Mouse (Mus musculus) hindbrain, embryonic 12.5 days (tissue): ENCODE data around the gene Speer4f1. TPM values are rescaled to one million over a fixed set of nuclear protein-coding genes. Genes with fewer than 3 reads are reported as not detected.

Experiments
- ATAC-seq: fragments of 200-750 bp; cut with Nextera tagmentation; 2 replicates; pipeline ENCODE4 v1.8.0; 2017; ENCODE audit warnings: moderate TSS enrichment; ENCODE audit not compliant: low FRiP score
- H3K27ac ChIP-seq: fragments of 300-500 bp; sonication (generic); 2 replicates; pipeline ENCODE4 v1.5.1; 2016; ENCODE audit warnings: mild to moderate bottlenecking
- H3K27me3 ChIP-seq: fragments of 300-500 bp; sonication (generic); 2 replicates; pipeline ENCODE4 v1.6.1; 2016; ENCODE audit warnings: mild to moderate bottlenecking
- H3K36me3 ChIP-seq: fragments of 300-500 bp; sonication (generic); 2 replicates; pipeline ENCODE4 v1.6.1; 2016; ENCODE audit warnings: mild to moderate bottlenecking
- H3K4me1 ChIP-seq: fragments of 300-500 bp; sonication (generic); 2 replicates; pipeline ENCODE4 v1.6.1; 2016
- H3K4me2 ChIP-seq: fragments of 300-500 bp; sonication (generic); replicated peaks from 2 replicates; pipeline ENCODE4 v1.6.1; 2016; ENCODE audit warnings: mild to moderate bottlenecking
- H3K4me3 ChIP-seq: fragments of 300-500 bp; sonication (generic); 2 replicates; pipeline ENCODE4 v1.5.1; 2016; ENCODE audit warnings: mild to moderate bottlenecking
- H3K9ac ChIP-seq: fragments of 300-500 bp; sonication (generic); 2 replicates; pipeline ENCODE4 v1.6.1; 2016; ENCODE audit warnings: mild to moderate bottlenecking, moderate library complexity
- H3K9me3 ChIP-seq: fragments of 300-500 bp; sonication (generic); replicated peaks from 2 replicates; pipeline ENCODE4 v1.6.1; 2016; ENCODE audit warnings: mild to moderate bottlenecking
- WGBS: fragments of 180-500 bp; shearing (Covaris S2); methylation state at CpG from one replicate; pipeline ENCODE4 v1.1.7; 2016; 5-methylcytosine and 5-hydroxymethylcytosine counted together
- polyA plus RNA-seq: library from polyadenylated mRNA; unstranded; fragments of >200 nt; fragmentation: Nextera tagmentation; extraction: Ambion mirVana; gene quantifications from 2 replicates; pipeline ENCODE4 v1.2.1, GENCODE M21; 2016

Speer4f1 gene
- polyA plus RNA-seq, 1 experiment from 2014 or later, result not detected

DNA sequence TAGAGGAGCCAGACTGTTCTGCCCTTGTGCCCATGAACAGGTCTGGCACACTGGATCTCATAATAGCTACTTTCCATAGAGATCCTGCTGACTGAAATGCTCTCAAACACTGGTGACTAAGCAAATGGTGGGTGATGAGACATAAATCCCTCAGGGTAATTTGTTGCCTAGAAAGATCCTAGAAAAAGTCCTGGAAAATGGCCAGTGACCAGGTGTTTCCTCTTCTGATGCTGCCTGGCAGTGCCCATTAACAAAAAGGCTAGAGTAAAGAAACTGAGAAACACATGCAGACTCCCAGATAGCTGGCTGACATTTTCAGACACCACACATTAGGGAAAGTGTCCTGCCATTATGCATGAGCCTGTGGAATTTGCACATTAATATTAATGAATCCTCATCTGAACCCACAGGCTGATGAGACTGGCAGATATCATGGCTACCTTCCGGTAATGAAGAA lies 24.0 kb downstream of the Speer4f1 start:
- Histone ChIP-seq H3K9ac (no peak overlapping the region), H3K27ac (no peak overlapping the region; the same call in 1 of the 2 replicates), H3K4me1 (peaks cover 8% of the 10 kb centered on the region; the same call in 1 of the 2 replicates), H3K36me3 (no peaks in the 10 kb centered on the region), H3K9me3 (no peaks in the 10 kb centered on the region), H3K27me3 (no peaks in the 10 kb centered on the region), H3K4me2 (no peak overlapping the region), H3K4me3 (no peak overlapping the region)
- peak; percentile 59 for ATAC-seq
- 34% methylated on average over 1 of the region's 1 CpGs for WGBS

DNA sequence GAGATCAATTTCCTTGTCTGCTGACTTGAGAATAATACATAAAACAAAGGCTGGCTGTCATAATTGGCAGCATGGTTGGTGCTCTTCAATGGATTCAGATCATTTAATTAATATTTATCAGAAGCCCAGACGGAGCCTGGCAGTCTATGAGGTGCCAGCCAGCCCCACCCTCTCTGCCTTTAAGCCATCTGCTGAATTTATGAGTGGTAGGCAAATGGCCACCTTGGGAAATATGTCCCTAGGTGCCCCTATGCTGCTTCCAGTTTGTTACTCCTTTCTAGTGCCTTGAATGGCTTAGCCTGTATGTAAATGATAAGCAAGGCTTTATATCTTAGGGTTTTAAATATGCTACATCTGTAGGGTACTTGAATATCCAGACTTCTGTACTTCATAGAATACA lies 25.0 kb downstream of the Speer4f1 start:
- WGBS, result 50% methylated on average over 1 of the region's 1 CpGs
- no peaks in the 10 kb centered on the region for H3K27me3 ChIP-seq
- H3K4me3 ChIP-seq, result no peak overlapping the region
- no peaks in the 10 kb centered on the region for H3K36me3 ChIP-seq
- H3K9me3 ChIP-seq, result no peaks in the 10 kb centered on the region
- no peak overlapping the region for H3K4me2 ChIP-seq
- H3K9ac ChIP-seq, result no peak overlapping the region
- no peak overlapping the region for H3K27ac ChIP-seq
- peaks cover 8% of the 10 kb centered on the region; the same call in 1 of the 2 replicates for H3K4me1 ChIP-seq
- ATAC-seq, result peak; percentile 44

DNA sequence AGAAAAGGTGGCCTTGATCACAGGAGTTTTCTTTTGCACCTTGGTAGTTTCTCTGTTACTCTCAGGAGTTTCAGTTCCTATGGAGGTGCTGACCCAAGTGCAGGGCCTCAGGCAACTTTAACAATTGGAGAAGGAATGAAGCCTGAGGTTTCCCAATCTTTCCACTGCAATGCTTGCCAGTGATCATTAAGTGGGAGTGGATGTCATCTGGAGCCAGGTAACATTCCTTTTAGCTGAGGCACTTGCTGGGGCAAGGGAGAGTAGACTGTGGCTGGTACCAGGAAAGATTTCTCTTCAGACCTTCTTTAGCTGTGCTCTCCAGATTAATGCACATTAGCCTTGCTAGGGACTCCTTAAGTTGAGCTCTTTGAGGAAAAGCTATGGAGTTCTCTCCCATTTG lies 29.6 kb downstream of the Speer4f1 start:
- Histone ChIP-seq H3K36me3 (no peaks in the 10 kb centered on the region), H3K4me3 (no peak overlapping the region), H3K27ac (no peak overlapping the region), H3K9me3 (no peaks in the 10 kb centered on the region), H3K27me3 (no peaks in the 10 kb centered on the region), H3K4me1 (0 out of 2 replicates have a peak, but pooled peaks cover 3% of the 10 kb centered on the region), H3K9ac (no peak overlapping the region), H3K4me2 (no peak overlapping the region)
- ATAC-seq, result no peak

DNA sequence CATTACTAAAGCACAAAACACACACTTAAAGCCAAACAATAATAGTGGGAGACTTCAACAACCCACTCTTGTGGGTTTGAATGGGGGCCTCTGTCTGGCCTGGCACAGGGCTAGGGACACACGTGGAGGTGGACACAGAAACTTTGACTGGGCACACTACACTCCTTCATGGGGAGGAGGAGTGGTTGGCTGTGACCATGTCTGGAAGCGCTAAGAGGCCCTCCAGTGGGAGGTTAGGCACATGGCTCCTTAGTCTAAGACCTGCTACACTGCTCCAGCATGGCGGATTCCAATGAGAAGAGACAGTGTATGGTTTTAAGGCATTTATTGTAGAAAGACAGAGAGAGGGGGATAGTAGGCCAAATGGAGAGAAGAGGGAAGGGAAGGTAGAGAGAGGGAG lies 32.1 kb downstream of the Speer4f1 start:
- WGBS, result 82% methylated on average over 3 of the region's 3 CpGs
- Histone ChIP-seq H3K4me3 (no peak overlapping the region), H3K4me2 (no peak overlapping the region), H3K9me3 (no peaks in the 10 kb centered on the region), H3K27me3 (no peaks in the 10 kb centered on the region), H3K36me3 (no peaks in the 10 kb centered on the region), H3K4me1 (no peaks in the 10 kb centered on the region), H3K27ac (no peak overlapping the region), H3K9ac (no peak overlapping the region)
- no peak for ATAC-seq

Other genes starting within 250 kb of the Speer4f1 start
- not detected in 2 replicates for gene Speer4f2, start 102.9 kb upstream of the Speer4f1 start, polyA plus RNA-seq
- 18.6 and 27.4 TPM in 2 replicates for gene Sema3c, start 98.2 kb downstream of the Speer4f1 start, polyA plus RNA-seq